ENCODE assay signal across 21 mouse cellular contexts in genomic region chr2:103678433-103678832, GRCm38 (mm10).
DNase-seq lines count a peak whose midpoint lies in the region; ATAC-seq and TF ChIP-seq lines count a peak whose summit lies in the region.
"Had no signal": no experiment of that assay in that cellular context is flagged by ENCODE, and none has a peak within 500 bp of the region (broad histone marks: within the 10 kb centered on the region; RNA-seq: fewer than 3 reads in every experiment).

No protein-coding gene starts in this region.

- H3K27ac ChIP-seq in forebrain, embryonic 10.5 days: peak overlapping the region; percentile 35; the same call in 1 of the 2 replicates
- no peak overlapping the region for H3K27ac ChIP-seq in forebrain, embryonic 11.5 days (ENCODE audit: low read depth, low read length)
- no peak overlapping the region for H3K27ac ChIP-seq in kidney, embryonic 14.5 days (ENCODE audit: low read depth, low read length)
- H3K27ac ChIP-seq: embryonic facial prominence, embryonic 12.5 days; forebrain, embryonic 13.5 days; hindbrain, embryonic 14.5 days had no signal

- H3K4me2 ChIP-seq in forebrain, embryonic 11.5 days (ENCODE audit: low read depth, low read length, severe bottlenecking): no peak overlapping the region
- H3K4me2 ChIP-seq in kidney, embryonic 14.5 days (replicated peaks; ENCODE audit: low read depth, low read length): no peak overlapping the region
- H3K4me2 ChIP-seq: embryonic facial prominence, embryonic 12.5 days; forebrain, embryonic 13.5 days; heart, embryonic 12.5 days; hindbrain, embryonic 14.5 days had no signal

- no peaks in the 10 kb centered on the region for H3K9me3 ChIP-seq in forebrain, embryonic 10.5 days
- H3K9me3 ChIP-seq in forebrain, embryonic 11.5 days (ENCODE audit: control insufficient read depth, low read length): no peaks in the 10 kb centered on the region
- H3K9me3 ChIP-seq in kidney, embryonic 14.5 days (ENCODE audit: control insufficient read depth, low read length): no peaks in the 10 kb centered on the region
- H3K9me3 ChIP-seq: embryonic facial prominence, embryonic 12.5 days; forebrain, embryonic 13.5 days; G1E; heart, embryonic 12.5 days; hindbrain, embryonic 10.5 days had no signal

- in situ Hi-C loops in Patski (cut with MboI; ENCODE audit: low pct_unique_long_range_greater_than_20kb): no loop called here

- TF ChIP-seq CTCF in Patski (IDR thresholded peaks at IDR 0.05): no peak

- CTCF ChIA-PET in Patski (lab: Charles Lee): interaction anchor here (1.4 to 2.3 kb wide), 4 partner anchors 9 to 99 kb away, joined by 3 to 6 read pairs (median 4); no protein-coding TSS in a partner anchor

- H3K4me3 ChIP-seq in forebrain, embryonic 10.5 days: no peak overlapping the region
- H3K4me3 ChIP-seq in forebrain, embryonic 11.5 days (ENCODE audit: low read depth, low read length): no peak overlapping the region
- no peak overlapping the region for H3K4me3 ChIP-seq in kidney, embryonic 14.5 days (ENCODE audit: low read length)
- H3K4me3 ChIP-seq: embryonic facial prominence, embryonic 12.5 days; forebrain, embryonic 13.5 days; heart, embryonic 12.5 days; hindbrain, embryonic 10.5 days had no signal

- peaks cover 4% of the 10 kb centered on the region; the same call in 1 of the 2 replicates for H3K36me3 ChIP-seq in forebrain, embryonic 10.5 days (replicated peaks)
- H3K36me3 ChIP-seq in forebrain, embryonic 11.5 days (ENCODE audit: control insufficient read depth, insufficient read depth, low read length): no peaks in the 10 kb centered on the region
- H3K36me3 ChIP-seq in kidney, embryonic 14.5 days (ENCODE audit: control insufficient read depth, insufficient read depth, low read length): no peaks in the 10 kb centered on the region
- H3K36me3 ChIP-seq: embryonic facial prominence, embryonic 12.5 days; G1E; hindbrain, embryonic 10.5 days had no signal

- H3K4me1 ChIP-seq in forebrain, embryonic 10.5 days: peaks cover 48% of the 10 kb centered on the region
- no peaks in the 10 kb centered on the region; the same call in 1 of the 2 replicates for H3K4me1 ChIP-seq in forebrain, embryonic 11.5 days (replicated peaks; ENCODE audit: control insufficient read depth, insufficient read depth, low read length)
- H3K4me1 ChIP-seq in kidney, embryonic 14.5 days (ENCODE audit: control insufficient read depth, insufficient read depth, low read length): peaks cover 14% of the 10 kb centered on the region

- no peak for ATAC-seq in forebrain, embryonic 11.5 days (replicated peaks; ENCODE audit: low FRiP score)
- ATAC-seq in kidney, embryonic 14.5 days (ENCODE audit: low FRiP score, low TSS enrichment): peak; percentile 59; the same call in 1 of the 2 replicates
- peak; percentile 83 for ATAC-seq in Patski
- ATAC-seq: CD4-positive, CD25-positive, alpha-beta regulatory T cell, adult 4 months; forebrain, embryonic 13.5 days had no signal

- H3K27me3 ChIP-seq in forebrain, embryonic 10.5 days (ENCODE audit: poor library complexity, severe bottlenecking): no peaks in the 10 kb centered on the region; the same call in none of the 2 replicates
- no peaks in the 10 kb centered on the region for H3K27me3 ChIP-seq in forebrain, embryonic 11.5 days (ENCODE audit: control insufficient read depth, insufficient read depth, low read length)
- H3K27me3 ChIP-seq in kidney, embryonic 14.5 days (ENCODE audit: control insufficient read depth, insufficient read depth, low read length): no peaks in the 10 kb centered on the region
- no peaks in the 10 kb centered on the region for H3K27me3 ChIP-seq in Patski
- H3K27me3 ChIP-seq: embryonic facial prominence, embryonic 12.5 days; forebrain, embryonic 13.5 days; heart, embryonic 12.5 days had no signal

- DNase-seq in forebrain, embryonic 10.5 days (ENCODE audit: extremely low spot score, low spot score): no peak
- no peak for DNase-seq in forebrain, embryonic 11.5 days (ENCODE audit: low spot score)
- DNase-seq in kidney, adult 9 months: no peak
- DNase-seq in Patski (ENCODE audit: low read depth, low spot score): no peak
- peak; percentile 21 to 35 for DNase-seq in kidney, postnatal 4 days
- no peak for DNase-seq in gastrocnemius, postnatal 25 days
- DNase-seq: adrenal gland, postnatal 10 days; B cell, adult 2 months; cerebellum, adult 11 months; cerebellum, adult 8-10 months; cerebellum, postnatal 25 days; forebrain, postnatal 0 days; gastrocnemius, postnatal 14 days had no signal

- no peak overlapping the region for H3K9ac ChIP-seq in forebrain, embryonic 11.5 days (ENCODE audit: low read length)
- H3K9ac ChIP-seq in kidney, embryonic 14.5 days (ENCODE audit: low read depth, low read length): no peak overlapping the region
- H3K9ac ChIP-seq: embryonic facial prominence, embryonic 12.5 days; forebrain, embryonic 13.5 days; forebrain, postnatal 0 days; heart, embryonic 12.5 days; hindbrain, embryonic 14.5 days had no signal

- WGBS in forebrain, embryonic 10.5 days: 87% methylated on average over 6 of the region's 6 CpGs
- WGBS in forebrain, embryonic 11.5 days: 90% methylated on average over 6 of the region's 6 CpGs
- 68% methylated on average over 6 of the region's 6 CpGs for WGBS in kidney, embryonic 14.5 days

- POLR2A ChIA-PET in Patski (lab: Charles Lee): no interaction called here

Comparison
In these comparisons a context has a peak if more than half of its experiments do, and no peak if none do; other contexts are left out.
1. DNase-seq: peak in kidney, postnatal 4 days (2 of 2); none in forebrain, embryonic 10.5 days (single experiment), forebrain, embryonic 11.5 days (single experiment), kidney, adult 9 months (single experiment), Patski (single experiment) and gastrocnemius, postnatal 25 days (single experiment).